Mouse (Mus musculus) CH12F3 (cell line): ENCODE data around the gene Plekha4.

ENCODE experiments used
- in situ Hi-C: fragments of 300-500 bp; cut with MboI; formaldehyde crosslinking; loops from 2 replicates; pipeline ENCODE4 v1.14.3; 2020; ENCODE audit warnings: low sequenced_read_pairs

Gene Plekha4

GRCm38 (mm10) chr7:45598960-45599879, 73.1 kb downstream of the Plekha4 start:
- in situ Hi-C loops: loop anchor here (10.0 kb wide), 1 partner anchor 86 kb away; the partner anchor contains the start of gene Ntn5
